Mouse (Mus musculus): ENCODE results near the gene Olfr90. TPM values are rescaled to one million over a fixed set of nuclear protein-coding genes. Genes with fewer than 3 reads are reported as not detected.

The Olfr90 gene
- polyA plus RNA-seq, 1 experiment = not detected

DNA sequence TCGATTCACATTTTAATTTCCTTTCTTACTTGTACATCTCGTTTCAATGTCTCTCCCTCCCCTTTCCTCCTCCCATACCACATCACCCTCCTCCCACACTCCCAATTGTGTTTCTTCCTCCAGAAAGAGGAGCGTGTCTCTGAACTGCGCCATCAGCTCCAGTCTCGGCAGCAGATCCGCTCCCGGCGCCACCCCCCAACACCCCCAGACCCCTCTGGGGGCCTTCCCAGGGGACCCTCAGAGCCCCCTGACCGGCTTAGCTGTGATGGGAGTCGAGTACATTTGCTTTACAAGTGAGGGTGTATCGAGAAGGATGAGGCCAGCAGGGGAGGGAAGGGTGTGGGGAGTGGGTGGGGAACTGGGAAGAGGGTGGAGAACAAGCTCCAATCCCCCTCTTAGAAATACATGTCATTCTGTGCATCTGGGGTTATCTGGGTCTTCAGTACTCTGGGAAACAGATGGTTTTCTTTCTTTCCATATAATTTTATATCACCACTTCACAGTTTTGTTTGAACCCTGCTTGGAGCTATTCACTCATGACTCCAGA, 15.5 kb downstream of the Olfr90 start:
- Histone ChIP-seq H3K4me3 (ENCODE audit: control insufficient read depth, low read depth, low read length) (no peak overlapping the region), H3K4me1 (ENCODE audit: control insufficient read depth, insufficient read depth, low read length) (no peaks in the 10 kb centered on the region), H3K27me3 (ENCODE audit: control insufficient read depth, insufficient read depth, low read length) (no peaks in the 10 kb centered on the region), H3K36me3 (ENCODE audit: control insufficient read depth, insufficient read depth, low read length) (no peaks in the 10 kb centered on the region), H3K27ac (ENCODE audit: control insufficient read depth, insufficient read depth, low read depth, low read length) (no peak overlapping the region)
- TF ChIP-seq POLR2A (IDR thresholded peaks at IDR 0.05; ENCODE audit: control insufficient read depth, low read depth, low read length) = no peak
- no peak for TF ChIP-seq CTCF (IDR thresholded peaks at IDR 0.05; ENCODE audit: control insufficient read depth, insufficient read depth, insufficient replicate concordance, low read depth, low read length)

GRCm38 (mm10) chr17:37072080-37072729, 16.1 kb downstream of the Olfr90 start:
- H3K27ac ChIP-seq (ENCODE audit: control insufficient read depth, insufficient read depth, low read depth, low read length) = no peak overlapping the region
- no peak for TF ChIP-seq CTCF (IDR thresholded peaks at IDR 0.05; ENCODE audit: control insufficient read depth, insufficient read depth, insufficient replicate concordance, low read depth, low read length)
- no peaks in the 10 kb centered on the region for H3K4me1 ChIP-seq (ENCODE audit: control insufficient read depth, insufficient read depth, low read length)
- H3K36me3 ChIP-seq (ENCODE audit: control insufficient read depth, insufficient read depth, low read length) = no peaks in the 10 kb centered on the region
- no peaks in the 10 kb centered on the region for H3K27me3 ChIP-seq (ENCODE audit: control insufficient read depth, insufficient read depth, low read length)
- H3K4me3 ChIP-seq (ENCODE audit: control insufficient read depth, low read depth, low read length) = no peak overlapping the region

DNA sequence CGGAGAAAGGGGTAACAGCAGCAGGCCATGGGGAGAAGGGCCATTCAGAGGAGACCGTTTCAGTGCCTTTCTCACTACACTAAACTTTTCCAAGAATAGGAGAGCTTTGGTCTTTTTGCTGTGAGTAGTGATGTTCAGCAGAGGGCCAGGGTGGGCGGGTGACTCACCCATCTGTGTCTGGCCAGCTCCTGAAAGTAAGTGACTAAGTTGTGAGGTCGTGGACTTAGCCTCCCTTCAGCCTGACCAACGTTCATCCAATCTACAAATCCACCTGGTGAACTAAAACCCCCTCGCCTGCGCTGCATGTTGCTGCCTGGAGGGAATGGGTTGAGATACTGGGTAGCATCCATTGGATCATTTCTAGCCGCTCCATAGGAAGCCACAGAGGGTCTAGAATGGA, 18.2 kb downstream of the Olfr90 start:
- H3K27ac ChIP-seq (ENCODE audit: control insufficient read depth, insufficient read depth, low read depth, low read length) = no peak overlapping the region
- no peaks in the 10 kb centered on the region for H3K36me3 ChIP-seq (ENCODE audit: control insufficient read depth, insufficient read depth, low read length)

DNA sequence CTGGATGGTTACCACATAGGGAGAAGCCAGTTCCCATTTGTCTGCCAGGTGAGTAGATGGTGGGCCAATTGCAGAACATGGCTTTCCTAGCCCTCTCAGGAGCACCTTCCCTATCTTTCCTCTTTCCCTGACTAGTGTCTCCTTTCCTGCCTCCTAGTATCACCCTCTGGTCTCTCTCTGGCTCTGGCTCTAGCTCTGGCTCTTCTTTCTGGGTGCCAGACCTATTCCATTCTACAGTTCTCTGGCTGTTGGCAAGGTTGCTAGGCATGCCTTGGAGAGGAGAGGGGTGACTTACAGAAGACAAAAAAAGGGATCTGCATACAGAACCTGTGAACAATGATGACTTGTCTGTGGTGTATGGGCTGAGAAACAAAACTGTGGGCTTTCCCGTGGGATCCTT, 20.4 kb downstream of the Olfr90 start:
- TF ChIP-seq CTCF (IDR thresholded peaks at IDR 0.05; ENCODE audit: control insufficient read depth, insufficient read depth, insufficient replicate concordance, low read depth, low read length) (no peak), POLR2A (IDR thresholded peaks at IDR 0.05; ENCODE audit: control insufficient read depth, low read depth, low read length) (no peak)
- Histone ChIP-seq H3K27ac (ENCODE audit: control insufficient read depth, insufficient read depth, low read depth, low read length) (no peak overlapping the region), H3K27me3 (ENCODE audit: control insufficient read depth, insufficient read depth, low read length) (no peaks in the 10 kb centered on the region), H3K4me1 (ENCODE audit: control insufficient read depth, insufficient read depth, low read length) (no peaks in the 10 kb centered on the region), H3K4me3 (ENCODE audit: control insufficient read depth, low read depth, low read length) (no peak overlapping the region), H3K36me3 (ENCODE audit: control insufficient read depth, insufficient read depth, low read length) (no peaks in the 10 kb centered on the region)

More for the DNA sequence above, 18.2 kb downstream of the Olfr90 start:
- H3K4me3 ChIP-seq (ENCODE audit: control insufficient read depth, low read depth, low read length) = no peak overlapping the region
- H3K4me1 ChIP-seq (ENCODE audit: control insufficient read depth, insufficient read depth, low read length) = no peaks in the 10 kb centered on the region
- H3K27me3 ChIP-seq (ENCODE audit: control insufficient read depth, insufficient read depth, low read length) = no peaks in the 10 kb centered on the region
- TF ChIP-seq CTCF (IDR thresholded peaks at IDR 0.05; ENCODE audit: control insufficient read depth, insufficient read depth, insufficient replicate concordance, low read depth, low read length) (no peak), POLR2A (IDR thresholded peaks at IDR 0.05; ENCODE audit: control insufficient read depth, low read depth, low read length) (no peak)

DNA sequence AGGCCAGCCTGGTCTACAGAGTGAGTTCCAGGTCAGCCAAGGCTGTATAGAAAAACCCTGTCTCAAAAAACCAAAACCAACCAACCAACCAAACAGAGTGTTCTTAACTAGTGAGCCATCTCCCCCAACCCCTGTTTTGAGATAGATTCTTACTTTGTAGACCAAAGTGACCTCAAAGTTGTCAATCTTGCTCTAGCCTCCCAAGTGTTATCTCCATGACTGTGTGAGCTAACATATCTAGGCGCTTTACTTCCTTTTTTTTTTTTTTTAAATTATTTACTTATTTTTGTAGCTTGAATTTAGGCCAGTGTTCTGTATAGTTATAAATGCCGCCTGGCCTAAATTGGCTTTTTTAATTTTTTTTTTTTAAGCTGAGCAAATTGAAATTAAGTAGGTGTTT, 22.3 kb downstream of the Olfr90 start:
- TF ChIP-seq POLR2A (IDR thresholded peaks at IDR 0.05; ENCODE audit: control insufficient read depth, low read depth, low read length) = no peak
- no peak for TF ChIP-seq CTCF (IDR thresholded peaks at IDR 0.05; ENCODE audit: control insufficient read depth, insufficient read depth, insufficient replicate concordance, low read depth, low read length)
- Histone ChIP-seq H3K27me3 (ENCODE audit: control insufficient read depth, insufficient read depth, low read length) (no peaks in the 10 kb centered on the region), H3K36me3 (ENCODE audit: control insufficient read depth, insufficient read depth, low read length) (no peaks in the 10 kb centered on the region)

GRCm38 (mm10) chr17:37063686-37064495, 24.4 kb downstream of the Olfr90 start:
- Histone ChIP-seq H3K36me3 (ENCODE audit: control insufficient read depth, insufficient read depth, low read length) (no peaks in the 10 kb centered on the region), H3K27ac (ENCODE audit: control insufficient read depth, insufficient read depth, low read depth, low read length) (no peak overlapping the region), H3K4me3 (ENCODE audit: control insufficient read depth, low read depth, low read length) (no peak overlapping the region), H3K27me3 (ENCODE audit: control insufficient read depth, insufficient read depth, low read length) (no peaks in the 10 kb centered on the region), H3K4me1 (ENCODE audit: control insufficient read depth, insufficient read depth, low read length) (no peaks in the 10 kb centered on the region)
- TF ChIP-seq CTCF (IDR thresholded peaks at IDR 0.05; ENCODE audit: control insufficient read depth, insufficient read depth, insufficient replicate concordance, low read depth, low read length) = no peak
- no peak for TF ChIP-seq POLR2A (IDR thresholded peaks at IDR 0.05; ENCODE audit: control insufficient read depth, low read depth, low read length)

More for the DNA sequence above, 22.3 kb downstream of the Olfr90 start:
- Histone ChIP-seq H3K4me3 (ENCODE audit: control insufficient read depth, low read depth, low read length) (no peak overlapping the region), H3K27ac (ENCODE audit: control insufficient read depth, insufficient read depth, low read depth, low read length) (no peak overlapping the region), H3K4me1 (ENCODE audit: control insufficient read depth, insufficient read depth, low read length) (no peaks in the 10 kb centered on the region)

- no peak overlapping the region for H3K4me3 ChIP-seq (ENCODE audit: control insufficient read depth, low read depth, low read length)
- no peak overlapping the region for H3K27ac ChIP-seq (ENCODE audit: control insufficient read depth, insufficient read depth, low read depth, low read length)
- H3K27me3 ChIP-seq (ENCODE audit: control insufficient read depth, insufficient read depth, low read length) = no peaks in the 10 kb centered on the region
- no peaks in the 10 kb centered on the region for H3K36me3 ChIP-seq (ENCODE audit: control insufficient read depth, insufficient read depth, low read length)
- no peaks in the 10 kb centered on the region for H3K4me1 ChIP-seq (ENCODE audit: control insufficient read depth, insufficient read depth, low read length)
- TF ChIP-seq CTCF (IDR thresholded peaks at IDR 0.05; ENCODE audit: control insufficient read depth, insufficient read depth, insufficient replicate concordance, low read depth, low read length) (no peak), POLR2A (IDR thresholded peaks at IDR 0.05; ENCODE audit: control insufficient read depth, low read depth, low read length) (no peak)
Observed at GRCm38 (mm10) chr17:37063063-37063462, 25.2 kb downstream of the Olfr90 start.

Measured in testis, adult 2 months (tissue).